Mouse (Mus musculus) intestine, embryonic 14.5 days (tissue): ENCODE data around the gene Fbxo42. TPM values are rescaled to one million over a fixed set of nuclear protein-coding genes. Genes with fewer than 3 reads are reported as not detected.

ENCODE experiments used
- ATAC-seq: fragments of 200-750 bp; cut with Nextera tagmentation; replicated peaks from 2 replicates; pipeline ENCODE4 v1.8.0; 2017; ENCODE audit warnings: low read depth, moderate number of reproducible peaks, moderate TSS enrichment, moderate library complexity; ENCODE audit not compliant: low FRiP score, low TSS enrichment
- DNase-seq: peaks from one replicate; pipeline ENCODE4 v3.0.0-alpha.2; 2018; ENCODE audit warnings: low spot score
- H3K27ac ChIP-seq: fragments of 300-500 bp; sonication (generic); 2 replicates; pipeline ENCODE4 v1.5.1; 2014; ENCODE audit warnings: low read depth, mild to moderate bottlenecking, control low read depth
- H3K27me3 ChIP-seq: fragments of 300-500 bp; sonication (generic); replicated peaks from 2 replicates; pipeline ENCODE4 v1.6.1; 2014; ENCODE audit warnings: low read length, control low read depth; ENCODE audit not compliant: control insufficient read depth, insufficient read depth
- H3K36me3 ChIP-seq: fragments of 300-500 bp; sonication (generic); 2 replicates; pipeline ENCODE4 v1.6.1; 2014; ENCODE audit warnings: low read length, control low read depth; ENCODE audit not compliant: control insufficient read depth, insufficient read depth
- H3K4me1 ChIP-seq: fragments of 300-500 bp; sonication (generic); replicated peaks from 2 replicates; pipeline ENCODE4 v1.6.1; 2014; ENCODE audit warnings: low read length, control low read depth, mixed read lengths; ENCODE audit not compliant: control insufficient read depth, insufficient read depth
- H3K4me2 ChIP-seq: fragments of 300-500 bp; sonication (generic); 2 replicates; pipeline ENCODE4 v1.6.1; 2014; ENCODE audit warnings: low read length
- H3K4me3 ChIP-seq: fragments of 300-500 bp; sonication (generic); 2 replicates; pipeline ENCODE4 v1.5.1; 2014; ENCODE audit warnings: low read depth, low read length, control low read depth, mixed read lengths
- H3K9ac ChIP-seq: fragments of 300-500 bp; sonication (generic); 2 replicates; pipeline ENCODE4 v1.6.1; 2014; ENCODE audit warnings: mild to moderate bottlenecking, low read length
- H3K9me3 ChIP-seq: fragments of 300-500 bp; sonication (generic); 2 replicates; pipeline ENCODE4 v1.6.1; 2016; ENCODE audit warnings: low read length, control low read depth; ENCODE audit not compliant: control insufficient read depth
- WGBS: fragments of 180-500 bp; shearing (Covaris S2); extraction: QIAGEN DNeasy Blood & Tissue Kit; methylation state at CpG from one replicate; pipeline ENCODE4 v1.1.7; 2014; 5-methylcytosine and 5-hydroxymethylcytosine counted together
- polyA plus RNA-seq: library from polyadenylated mRNA; unstranded; fragments of >200 nt; fragmentation: Nextera tagmentation; extraction: Ambion mirVana; gene quantifications from 2 replicates; pipeline ENCODE4 v1.2.1, GENCODE M21; 2014

Fbxo42 gene
- polyA plus RNA-seq, 1 experiment from 2014 or later = 26.0 TPM

DNA sequence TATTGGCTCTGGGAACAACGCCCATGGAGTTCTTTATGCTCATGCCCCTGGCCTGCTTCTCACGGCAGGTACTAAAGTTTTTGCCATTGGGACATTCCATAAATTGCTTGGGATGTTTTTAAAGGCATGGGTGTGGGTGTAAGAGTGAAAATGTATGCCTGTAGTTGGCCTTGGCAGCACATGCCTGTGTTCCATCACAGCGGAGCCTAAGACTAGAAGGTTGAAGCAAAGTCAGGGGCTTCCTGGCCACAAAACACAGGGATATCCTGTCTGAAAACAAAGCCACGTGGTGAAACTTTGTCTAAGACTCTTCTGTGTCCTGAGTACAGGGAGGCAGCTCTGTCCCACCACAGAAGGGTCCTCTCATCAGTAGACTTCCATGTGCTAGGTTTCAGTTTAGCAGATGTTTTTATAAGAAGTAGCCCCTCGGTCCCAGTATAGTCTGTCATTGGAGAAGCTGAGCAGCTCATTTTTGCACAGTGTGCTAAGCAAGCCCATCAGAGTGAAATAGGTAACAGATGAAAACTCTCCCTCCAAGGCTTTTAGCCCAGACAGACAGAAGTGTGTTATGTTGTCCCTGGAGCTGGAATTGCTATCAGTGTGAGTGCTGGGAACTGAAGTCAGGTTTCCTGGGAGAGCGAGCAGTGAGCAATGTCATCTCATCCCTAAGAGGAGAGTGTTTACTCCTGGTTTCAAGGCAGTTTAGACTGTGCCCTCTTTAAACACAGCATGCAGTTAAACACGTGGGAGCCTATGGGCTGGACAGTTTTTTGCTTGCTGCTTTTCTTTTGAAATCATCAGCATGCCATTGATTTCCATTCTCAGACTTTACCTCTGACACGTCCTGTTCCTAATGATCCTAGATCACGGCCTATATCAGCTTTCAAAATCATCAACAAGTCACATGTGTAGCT lies 39.5 kb downstream of the Fbxo42 start:
- no peak overlapping the region; the same call in 1 of the 2 replicates for H3K27ac ChIP-seq
- ATAC-seq = no peak

DNA sequence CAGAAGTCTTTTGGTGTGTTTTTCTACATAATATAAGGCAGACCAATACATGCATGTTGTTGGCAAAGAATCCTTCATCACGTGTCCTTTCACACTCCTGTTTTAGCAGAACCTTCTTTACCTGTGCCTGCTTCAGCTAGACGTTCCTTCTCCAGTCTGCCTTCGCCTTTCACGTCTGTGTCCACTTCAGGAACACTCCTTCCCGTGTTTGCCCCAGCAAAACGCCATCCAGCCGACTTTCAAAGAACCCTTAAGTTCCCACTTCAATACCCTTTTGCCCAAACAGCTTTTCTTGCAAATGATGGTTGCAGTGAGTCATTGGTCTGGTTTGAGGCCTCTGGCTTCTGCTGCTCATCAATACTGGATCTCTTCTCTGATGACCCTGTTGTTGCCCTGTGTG lies 43.6 kb downstream of the Fbxo42 start:
- WGBS = 94% methylated on average over 7 of the region's 7 CpGs
- Histone ChIP-seq H3K9me3 (no peaks in the 10 kb centered on the region), H3K9ac (no peak overlapping the region), H3K27me3 (no peaks in the 10 kb centered on the region), H3K27ac (no peak overlapping the region), H3K4me2 (no peak overlapping the region), H3K4me1 (peaks cover 10% of the 10 kb centered on the region; the same call in 1 of the 2 replicates), H3K36me3 (peaks cover 41% of the 10 kb centered on the region), H3K4me3 (no peak overlapping the region)
- no peak for DNase-seq
- ATAC-seq = no peak

More for the DNA sequence above, 39.5 kb downstream of the Fbxo42 start:
- H3K36me3 ChIP-seq = peaks cover 36% of the 10 kb centered on the region
- H3K4me2 ChIP-seq = no peak overlapping the region
- H3K9ac ChIP-seq = no peak overlapping the region
- no peak overlapping the region for H3K4me3 ChIP-seq
- WGBS = 52% methylated on average over 9 of the region's 9 CpGs
- H3K9me3 ChIP-seq = no peaks in the 10 kb centered on the region
- no peak for DNase-seq
- H3K27me3 ChIP-seq = no peaks in the 10 kb centered on the region
- peaks cover 13% of the 10 kb centered on the region; the same call in 1 of the 2 replicates for H3K4me1 ChIP-seq

DNA sequence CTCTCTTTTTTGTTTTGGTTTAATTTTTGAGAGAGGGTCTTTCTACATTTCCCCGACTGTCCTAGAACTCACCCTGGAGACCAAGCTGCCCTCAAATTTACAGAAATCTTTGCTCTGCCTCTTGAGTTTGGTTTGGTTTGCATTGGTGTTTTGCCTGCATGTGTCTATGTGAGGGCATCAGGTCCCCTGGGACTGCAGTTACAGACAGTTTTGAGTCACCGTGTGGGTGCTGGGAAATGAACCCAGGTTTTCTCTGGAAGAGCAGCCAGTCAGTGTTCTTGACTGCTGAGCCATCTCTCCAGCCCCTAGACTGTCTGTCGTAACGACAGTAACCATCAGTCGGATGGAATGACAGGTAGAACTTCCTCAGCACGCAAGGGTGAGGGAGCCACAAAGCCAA lies 46.8 kb downstream of the Fbxo42 start:
- no peak for ATAC-seq
- WGBS = 93% methylated on average over 6 of the region's 6 CpGs
- Histone ChIP-seq H3K9me3 (no peaks in the 10 kb centered on the region), H3K27ac (no peak overlapping the region), H3K9ac (no peak overlapping the region), H3K4me1 (no peaks in the 10 kb centered on the region), H3K27me3 (no peaks in the 10 kb centered on the region), H3K4me2 (no peak overlapping the region), H3K4me3 (no peak overlapping the region), H3K36me3 (peaks cover 72% of the 10 kb centered on the region)
- no peak for DNase-seq

DNA sequence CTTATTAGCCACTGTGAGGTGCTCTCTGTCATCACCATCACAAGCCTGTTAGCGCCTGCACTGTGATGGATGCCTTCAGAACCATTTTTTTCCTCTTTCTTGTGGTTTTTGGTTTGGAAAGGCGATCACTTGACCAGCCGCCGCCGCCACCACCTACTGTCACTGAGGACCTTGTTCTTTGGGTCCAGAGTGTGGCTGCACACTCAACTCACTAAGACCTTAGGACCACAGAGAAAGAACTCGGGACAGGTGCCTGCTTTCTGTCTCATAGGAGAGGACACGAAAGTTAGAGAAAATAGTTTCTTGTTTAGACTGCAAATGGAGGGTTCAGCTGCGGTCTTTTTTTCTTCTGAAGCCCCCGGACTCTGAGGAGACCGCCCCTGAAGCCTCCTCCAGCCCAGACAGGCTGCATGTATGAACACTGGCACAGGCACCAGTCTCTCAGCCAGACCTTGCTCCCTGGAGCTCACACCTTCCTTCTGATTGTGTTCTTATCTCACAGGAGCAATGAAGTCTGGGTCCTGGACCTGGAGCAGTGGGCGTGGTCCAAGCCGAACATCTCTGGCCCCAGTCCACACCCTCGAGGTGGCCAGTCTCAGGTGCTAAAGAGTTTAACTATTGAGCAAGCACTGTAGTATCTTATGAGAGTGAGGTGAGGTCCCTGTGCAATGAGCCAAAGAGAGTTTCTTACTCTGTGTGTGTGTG lies 49.4 kb downstream of the Fbxo42 start:
- ATAC-seq = peak; percentile 57; the same call in 1 of the 2 replicates

DNA sequence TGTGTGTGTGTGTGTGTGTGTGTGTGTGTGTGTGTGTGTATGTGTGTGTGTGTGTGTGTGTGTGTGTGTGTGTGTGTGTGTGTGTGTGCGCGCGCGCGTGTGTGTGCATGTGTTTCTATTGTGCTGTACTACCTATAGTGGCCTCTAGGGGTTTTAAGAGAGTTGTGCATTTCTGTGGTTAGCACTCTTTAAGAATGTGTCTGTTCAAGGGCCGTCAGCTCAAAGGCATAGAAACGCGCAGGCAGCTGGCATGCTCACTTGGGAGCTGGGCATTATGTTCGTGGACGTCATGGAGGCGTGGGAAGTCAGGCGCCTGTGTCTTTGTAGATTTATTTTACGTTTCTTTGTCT lies 49.9 kb downstream of the Fbxo42 start:
- ATAC-seq = no peak
- H3K36me3 ChIP-seq = peaks cover 74% of the 10 kb centered on the region

More for the DNA sequence above, 49.4 kb downstream of the Fbxo42 start:
- Histone ChIP-seq H3K27ac (no peak overlapping the region), H3K4me1 (no peaks in the 10 kb centered on the region), H3K9me3 (no peaks in the 10 kb centered on the region), H3K36me3 (peaks cover 71% of the 10 kb centered on the region), H3K9ac (no peak overlapping the region), H3K4me3 (no peak overlapping the region), H3K27me3 (no peaks in the 10 kb centered on the region), H3K4me2 (no peak overlapping the region)
- WGBS = 96% methylated on average over 13 of the region's 13 CpGs
- DNase-seq = no peak

DNA sequence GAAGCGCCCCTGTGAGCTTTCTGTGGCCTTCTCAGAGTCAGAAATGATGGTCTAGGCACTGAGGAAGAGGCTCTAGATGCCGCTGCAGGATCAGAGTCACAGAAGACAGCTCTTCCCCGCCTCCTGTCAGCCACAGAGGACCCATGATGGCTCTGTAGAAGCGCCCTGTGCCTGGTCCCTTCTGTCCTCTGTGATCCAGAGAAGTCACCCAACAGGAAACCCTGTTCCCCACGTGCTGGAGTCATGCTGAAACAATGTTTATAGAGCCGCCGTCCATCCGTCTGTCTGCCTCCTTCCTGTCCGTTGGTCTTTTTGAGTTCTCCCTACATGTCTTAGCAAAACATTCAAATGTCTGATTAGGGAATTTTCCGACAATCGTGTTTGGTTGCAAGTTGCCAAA lies 53.2 kb downstream of the Fbxo42 start:
- Histone ChIP-seq H3K9me3 (no peaks in the 10 kb centered on the region), H3K27ac (no peak overlapping the region), H3K4me1 (no peaks in the 10 kb centered on the region), H3K4me3 (no peak overlapping the region), H3K9ac (no peak overlapping the region), H3K4me2 (no peak overlapping the region), H3K27me3 (no peaks in the 10 kb centered on the region), H3K36me3 (peaks cover 59% of the 10 kb centered on the region)
- DNase-seq (no peak), ATAC-seq (no peak)
- 69% methylated on average over 11 of the region's 11 CpGs for WGBS

More for the DNA sequence above, 49.9 kb downstream of the Fbxo42 start:
- Histone ChIP-seq H3K9me3 (no peaks in the 10 kb centered on the region), H3K27ac (no peak overlapping the region), H3K4me3 (no peak overlapping the region), H3K4me2 (no peak overlapping the region), H3K9ac (no peak overlapping the region), H3K27me3 (no peaks in the 10 kb centered on the region), H3K4me1 (no peaks in the 10 kb centered on the region)
- 93% methylated on average over 13 of the region's 13 CpGs for WGBS
- no peak for DNase-seq

DNA sequence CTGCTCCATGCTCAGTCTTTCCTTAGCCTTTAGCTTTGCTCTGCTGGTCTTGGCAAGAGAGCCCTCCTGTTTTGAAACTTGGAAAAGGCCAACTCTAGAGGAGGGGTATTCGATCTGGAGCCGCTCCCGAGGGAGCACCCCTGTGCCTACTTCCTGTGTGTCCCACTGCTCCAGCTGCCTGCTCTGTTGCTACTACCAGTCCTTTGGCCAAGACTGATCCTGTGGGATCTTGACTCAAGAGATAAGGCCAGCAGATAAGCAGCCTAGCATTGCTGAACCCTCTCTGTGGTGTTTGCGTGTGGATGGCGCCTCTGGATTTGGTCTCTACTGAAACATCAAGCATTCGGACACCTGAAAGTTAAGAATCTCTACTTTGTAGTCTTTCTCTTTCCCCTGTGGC lies 54.5 kb downstream of the Fbxo42 start:
- 90% methylated on average over 6 of the region's 6 CpGs for WGBS
- no peaks in the 10 kb centered on the region for H3K27me3 ChIP-seq
- DNase-seq (no peak), ATAC-seq (no peak)
- H3K4me3 ChIP-seq = no peak overlapping the region
- no peaks in the 10 kb centered on the region for H3K9me3 ChIP-seq
- H3K27ac ChIP-seq = no peak overlapping the region
- no peaks in the 10 kb centered on the region for H3K4me1 ChIP-seq
- H3K36me3 ChIP-seq = peaks cover 48% of the 10 kb centered on the region
- H3K4me2 ChIP-seq = no peak overlapping the region
- H3K9ac ChIP-seq = no peak overlapping the region

DNA sequence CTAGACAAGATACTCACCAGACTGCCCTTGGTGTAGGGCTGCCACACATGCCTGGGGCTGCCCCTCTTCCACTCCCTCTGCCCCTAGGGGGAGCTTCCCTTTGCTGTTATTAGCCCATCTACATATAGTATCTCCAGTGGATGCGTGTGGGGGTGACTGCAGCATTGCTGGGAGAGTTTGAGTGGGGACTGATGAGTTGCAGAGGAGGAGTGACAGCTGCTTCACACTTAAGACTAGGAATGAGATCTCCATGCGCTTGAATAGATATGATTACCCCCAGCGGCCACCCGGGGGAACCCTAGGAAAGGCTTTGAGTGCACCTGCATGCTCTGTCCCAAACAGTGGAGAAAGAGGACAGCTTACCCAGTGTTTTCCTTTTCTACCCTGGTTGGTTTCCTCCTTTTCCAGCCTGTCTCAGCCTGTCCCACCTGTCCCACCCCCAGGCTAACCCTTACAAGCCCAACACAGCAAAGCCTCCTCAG lies 56.9 kb downstream of the Fbxo42 start:
- Histone ChIP-seq H3K4me3 (no peak overlapping the region), H3K27ac (no peak overlapping the region), H3K9ac (no peak overlapping the region), H3K36me3 (peaks cover 25% of the 10 kb centered on the region), H3K4me1 (no peaks in the 10 kb centered on the region), H3K27me3 (no peaks in the 10 kb centered on the region), H3K4me2 (no peak overlapping the region), H3K9me3 (no peaks in the 10 kb centered on the region)
- WGBS = 70% methylated on average over 4 of the region's 4 CpGs
- no peak for DNase-seq
- ATAC-seq = no peak
